Mouse (Mus musculus): Measurements from ENCODE around the gene Pxt1. TPM values are rescaled to one million over a fixed set of nuclear protein-coding genes. Genes with fewer than 3 reads are reported as not detected.

The Pxt1 gene
- polyA plus RNA-seq, 1 experiment from 2014 or later, result not detected

DNA sequence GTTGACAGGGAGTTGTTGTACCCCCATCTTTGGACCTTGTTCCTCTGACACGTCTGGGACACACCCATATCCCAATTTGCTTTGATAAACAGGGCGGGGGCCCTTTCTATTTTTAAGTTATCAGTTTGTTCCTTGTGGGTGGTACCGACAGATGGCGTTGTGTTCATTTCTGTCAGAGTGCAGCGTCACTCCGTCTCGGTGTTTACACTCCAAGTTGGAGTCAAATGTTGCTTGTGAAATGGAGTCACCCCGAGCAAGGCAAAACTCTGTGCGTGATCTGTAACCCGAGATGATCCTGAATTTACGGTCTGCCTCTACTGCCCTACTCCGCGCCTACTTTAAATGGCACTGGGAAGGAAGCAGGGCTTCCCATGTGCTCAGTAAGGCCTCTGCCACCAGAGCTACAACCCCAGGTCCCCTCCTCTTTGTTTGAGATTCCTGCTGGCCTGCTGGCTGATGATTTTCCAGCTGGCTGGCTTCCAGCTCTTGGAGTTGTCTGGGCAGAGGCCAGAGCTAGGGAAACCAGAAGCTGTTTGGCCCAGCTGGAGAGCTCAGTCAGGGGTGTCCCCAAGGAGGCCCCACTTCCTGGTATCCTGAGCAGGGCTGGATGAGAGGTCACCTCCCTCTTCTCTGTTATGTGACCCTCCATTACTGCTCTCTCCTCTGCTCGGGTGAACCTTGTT lies 13.1 kb downstream of the Pxt1 start:
- DNase-seq (ENCODE audit: low spot score), result peak; percentile 97
- peaks cover 16% of the 10 kb centered on the region; the same call in 1 of the 2 replicates for H3K4me1 ChIP-seq (replicated peaks; ENCODE audit: insufficient read depth, low read length)
- no peaks in the 10 kb centered on the region for H3K9me3 ChIP-seq (replicated peaks; ENCODE audit: low read length)
- WGBS, result 2% methylated on average over 14 of the region's 14 CpGs
- H3K27ac ChIP-seq, result peak overlapping the region; percentile 96
- H3K4me2 ChIP-seq (ENCODE audit: low read length), result peak overlapping the region; percentile 43
- peak; percentile 95 for ATAC-seq (replicated peaks; ENCODE audit: low FRiP score, low read depth)
- TF ChIP-seq CTCF (IDR thresholded peaks at IDR 0.05; ENCODE audit: low read depth), result peak; percentile 61
- H3K9ac ChIP-seq (ENCODE audit: low read depth, low read length), result peak overlapping the region; percentile 40; the same call in 1 of the 2 replicates
- no peaks in the 10 kb centered on the region for H3K27me3 ChIP-seq (ENCODE audit: insufficient read depth, low read length)
- no peaks in the 10 kb centered on the region for H3K36me3 ChIP-seq (ENCODE audit: insufficient read depth, low read length)
- H3K4me3 ChIP-seq (replicated peaks; ENCODE audit: low read depth, low read length), result no peak overlapping the region

DNA sequence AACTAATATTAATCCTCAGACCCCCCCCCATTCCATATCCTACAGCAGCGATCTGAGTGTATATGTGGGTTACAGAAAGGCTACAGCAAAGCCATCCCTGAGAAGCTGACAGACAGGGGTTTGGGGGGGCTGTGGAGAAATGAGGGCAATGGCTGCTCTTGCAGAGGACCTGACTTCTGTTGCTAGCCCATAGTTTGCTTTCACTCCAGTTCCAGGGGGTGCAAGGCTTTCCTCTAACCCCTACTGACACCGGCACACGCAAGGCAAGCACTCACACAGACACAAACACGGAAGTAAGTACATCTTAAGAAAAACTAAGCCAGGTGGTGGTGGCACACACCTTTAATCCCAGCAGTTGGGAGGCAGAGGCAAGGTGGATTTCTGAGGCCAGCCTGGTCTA lies 14.3 kb downstream of the Pxt1 start:
- WGBS, result 88% methylated on average over 4 of the region's 4 CpGs
- Histone ChIP-seq H3K9me3 (replicated peaks; ENCODE audit: low read length) (no peaks in the 10 kb centered on the region), H3K4me1 (replicated peaks; ENCODE audit: insufficient read depth, low read length) (peaks cover 16% of the 10 kb centered on the region; the same call in 1 of the 2 replicates), H3K4me3 (replicated peaks; ENCODE audit: low read depth, low read length) (no peak overlapping the region), H3K4me2 (ENCODE audit: low read length) (no peak overlapping the region), H3K9ac (ENCODE audit: low read depth, low read length) (no peak overlapping the region), H3K36me3 (ENCODE audit: insufficient read depth, low read length) (no peaks in the 10 kb centered on the region), H3K27ac (no peak overlapping the region), H3K27me3 (ENCODE audit: insufficient read depth, low read length) (no peaks in the 10 kb centered on the region)
- DNase-seq (ENCODE audit: low spot score) (no peak), ATAC-seq (replicated peaks; ENCODE audit: low FRiP score, low read depth) (no peak)
- no peak for TF ChIP-seq CTCF (IDR thresholded peaks at IDR 0.05; ENCODE audit: low read depth)

DNA sequence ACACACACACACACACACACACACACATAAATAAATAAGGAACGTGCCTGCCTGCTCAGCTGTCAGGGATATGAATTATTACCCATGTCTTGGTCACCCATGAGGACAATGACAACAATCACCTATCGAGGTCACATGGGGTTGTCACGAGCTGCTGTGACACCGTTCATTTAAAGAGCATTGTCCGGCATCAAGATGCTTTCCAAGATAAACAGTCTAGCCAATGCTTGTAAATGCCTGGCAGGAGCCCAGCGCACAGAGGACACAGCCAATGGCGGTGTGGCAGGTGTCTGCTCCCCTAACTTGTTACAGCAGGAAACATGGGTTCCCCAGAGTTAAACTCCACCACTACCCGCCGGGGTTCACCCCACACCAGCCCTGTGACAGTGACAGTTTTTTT lies 15.6 kb downstream of the Pxt1 start:
- Histone ChIP-seq H3K4me1 (replicated peaks; ENCODE audit: insufficient read depth, low read length) (peaks cover 16% of the 10 kb centered on the region; the same call in 1 of the 2 replicates), H3K9me3 (replicated peaks; ENCODE audit: low read length) (no peaks in the 10 kb centered on the region), H3K9ac (ENCODE audit: low read depth, low read length) (no peak overlapping the region), H3K36me3 (ENCODE audit: insufficient read depth, low read length) (no peaks in the 10 kb centered on the region), H3K4me2 (ENCODE audit: low read length) (no peak overlapping the region), H3K27ac (no peak overlapping the region), H3K4me3 (replicated peaks; ENCODE audit: low read depth, low read length) (no peak overlapping the region), H3K27me3 (ENCODE audit: insufficient read depth, low read length) (no peaks in the 10 kb centered on the region)
- DNase-seq (ENCODE audit: low spot score), result no peak
- WGBS, result 57% methylated on average over 9 of the region's 9 CpGs
- ATAC-seq (replicated peaks; ENCODE audit: low FRiP score, low read depth), result no peak
- TF ChIP-seq CTCF (IDR thresholded peaks at IDR 0.05; ENCODE audit: low read depth), result no peak

DNA sequence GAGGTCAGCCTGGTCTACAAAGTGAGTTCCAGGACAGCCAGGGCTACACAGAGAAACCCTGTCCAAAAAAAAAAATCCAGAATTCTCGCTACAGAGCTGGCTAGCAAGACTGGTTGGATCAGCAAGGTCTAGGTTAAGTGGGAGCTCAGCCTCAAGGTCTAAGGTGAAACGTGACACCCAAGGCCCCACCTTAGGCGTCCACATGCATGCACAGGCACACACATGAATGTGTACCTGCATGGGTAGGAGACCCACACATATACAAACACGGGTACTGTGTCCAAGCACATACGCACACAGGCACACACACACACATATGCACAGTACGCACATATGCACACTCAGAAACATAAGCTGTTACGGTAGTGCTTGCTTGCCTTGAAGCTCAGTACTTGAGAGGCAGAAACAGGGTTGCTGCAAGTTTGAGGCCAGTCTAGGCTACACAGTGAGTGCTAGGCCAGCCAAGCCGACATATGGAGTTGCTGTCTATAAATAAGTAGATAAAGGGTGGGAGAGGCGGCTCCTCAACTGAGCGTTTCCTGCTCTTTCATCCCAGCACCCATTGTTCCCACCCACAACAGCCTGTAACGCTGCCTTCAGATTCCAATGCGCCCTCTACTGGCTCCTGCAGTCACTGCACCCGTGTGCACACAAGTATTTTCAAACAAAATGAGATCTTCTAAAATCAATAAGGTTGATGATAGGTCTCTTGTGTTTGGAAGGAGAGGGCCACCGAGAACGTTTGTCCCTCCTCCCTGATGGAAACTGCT lies 16.6 kb downstream of the Pxt1 start:
- H3K27ac ChIP-seq, result no peak overlapping the region; the same call in 1 of the 2 replicates
- TF ChIP-seq CTCF (IDR thresholded peaks at IDR 0.05; ENCODE audit: low read depth), result peak; percentile 87
- H3K27me3 ChIP-seq (ENCODE audit: insufficient read depth, low read length), result no peaks in the 10 kb centered on the region
- ATAC-seq (replicated peaks; ENCODE audit: low FRiP score, low read depth) (no peak), DNase-seq (ENCODE audit: low spot score) (peak; percentile 88)
- no peak overlapping the region for H3K9ac ChIP-seq (ENCODE audit: low read depth, low read length)
- H3K36me3 ChIP-seq (ENCODE audit: insufficient read depth, low read length), result no peaks in the 10 kb centered on the region
- H3K4me1 ChIP-seq (replicated peaks; ENCODE audit: insufficient read depth, low read length), result peaks cover 16% of the 10 kb centered on the region; the same call in 1 of the 2 replicates
- no peaks in the 10 kb centered on the region for H3K9me3 ChIP-seq (replicated peaks; ENCODE audit: low read length)
- 48% methylated on average over 15 of the region's 15 CpGs for WGBS
- H3K4me2 ChIP-seq (ENCODE audit: low read length), result no peak overlapping the region
- H3K4me3 ChIP-seq (replicated peaks; ENCODE audit: low read depth, low read length), result no peak overlapping the region

DNA sequence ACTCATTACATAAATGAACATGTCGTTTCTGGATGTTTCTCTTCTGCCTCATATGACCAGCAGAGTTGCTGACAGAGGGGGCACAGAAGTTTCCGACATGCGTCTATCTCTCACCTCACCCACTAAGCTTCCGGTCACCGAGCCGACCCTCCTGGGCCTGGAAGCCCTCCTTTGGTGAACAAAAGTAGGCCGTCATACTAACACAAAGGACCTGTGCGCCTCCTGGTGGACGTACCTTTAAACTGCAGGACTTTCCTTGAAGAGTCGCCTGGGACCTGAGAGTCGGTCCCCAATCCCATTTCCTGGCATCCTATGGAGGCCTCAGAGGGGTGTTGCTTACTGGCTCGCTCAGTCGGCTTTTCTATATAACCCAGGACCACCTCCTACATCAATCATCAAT lies 17.3 kb downstream of the Pxt1 start:
- TF ChIP-seq CTCF (IDR thresholded peaks at IDR 0.05; ENCODE audit: low read depth), result peak; percentile 88
- no peak for ATAC-seq (replicated peaks; ENCODE audit: low FRiP score, low read depth)
- peaks cover 14% of the 10 kb centered on the region; the same call in 1 of the 2 replicates for H3K4me1 ChIP-seq (replicated peaks; ENCODE audit: insufficient read depth, low read length)
- H3K4me2 ChIP-seq (ENCODE audit: low read length), result no peak overlapping the region
- peak; percentile 90 for DNase-seq (ENCODE audit: low spot score)
- no peaks in the 10 kb centered on the region for H3K9me3 ChIP-seq (replicated peaks; ENCODE audit: low read length)
- H3K36me3 ChIP-seq (ENCODE audit: insufficient read depth, low read length), result no peaks in the 10 kb centered on the region
- H3K27ac ChIP-seq, result no peak overlapping the region
- H3K9ac ChIP-seq (ENCODE audit: low read depth, low read length), result no peak overlapping the region
- H3K27me3 ChIP-seq (ENCODE audit: insufficient read depth, low read length), result no peaks in the 10 kb centered on the region
- 14% methylated on average over 13 of the region's 13 CpGs for WGBS
- no peak overlapping the region for H3K4me3 ChIP-seq (replicated peaks; ENCODE audit: low read depth, low read length)

DNA sequence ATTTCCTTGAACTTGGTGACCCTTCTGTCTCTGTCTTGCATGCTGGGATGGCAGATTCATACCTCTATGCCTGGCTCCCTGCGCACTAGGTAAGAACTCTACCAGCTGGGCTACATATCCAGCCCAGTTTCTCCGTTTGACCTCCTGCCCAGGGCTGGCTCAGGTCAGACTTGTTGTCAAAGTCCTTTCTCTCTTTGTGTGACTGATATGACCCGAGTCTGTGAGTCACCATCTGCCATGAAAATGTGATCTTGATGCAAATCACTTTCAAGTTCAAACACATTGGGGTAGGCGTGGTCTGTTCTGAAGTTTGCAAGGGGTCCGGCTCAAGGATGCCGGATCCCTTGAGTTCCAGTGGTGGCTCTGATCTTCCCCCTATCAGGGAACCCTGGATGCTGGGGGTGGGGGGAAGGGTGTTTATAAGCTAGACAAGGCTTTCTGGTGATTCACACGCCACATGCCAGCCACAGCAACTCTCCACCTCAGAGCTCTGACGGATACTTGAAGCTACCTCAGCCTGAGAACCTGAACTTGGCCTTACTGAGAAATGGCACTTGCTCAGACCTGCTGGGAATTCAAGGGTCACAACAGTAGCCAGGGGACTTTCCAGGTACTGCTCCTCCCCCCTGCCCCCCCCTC lies 18.6 kb downstream of the Pxt1 start:
- no peak for DNase-seq (ENCODE audit: low spot score)
- no peak overlapping the region for H3K4me2 ChIP-seq (ENCODE audit: low read length)
- no peaks in the 10 kb centered on the region for H3K36me3 ChIP-seq (ENCODE audit: insufficient read depth, low read length)
- H3K27ac ChIP-seq, result no peak overlapping the region
- H3K9ac ChIP-seq (ENCODE audit: low read depth, low read length), result no peak overlapping the region
- 78% methylated on average over 8 of the region's 8 CpGs for WGBS
- H3K4me3 ChIP-seq (replicated peaks; ENCODE audit: low read depth, low read length), result no peak overlapping the region
- H3K27me3 ChIP-seq (ENCODE audit: insufficient read depth, low read length), result no peaks in the 10 kb centered on the region
- ATAC-seq (replicated peaks; ENCODE audit: low FRiP score, low read depth), result no peak
- H3K9me3 ChIP-seq (replicated peaks; ENCODE audit: low read length), result no peaks in the 10 kb centered on the region
- no peak for TF ChIP-seq CTCF (IDR thresholded peaks at IDR 0.05; ENCODE audit: low read depth)
- H3K4me1 ChIP-seq (replicated peaks; ENCODE audit: insufficient read depth, low read length), result peaks cover 8% of the 10 kb centered on the region; the same call in 1 of the 2 replicates
